Mouse (Mus musculus): ENCODE data around the gene Trpm8.
A peak's percentile ranks its signal among the peaks of the same experiment; 100 is the strongest.

Trpm8 gene

GRCm38 (mm10) chr1:88303762-88304161, 26.3 kb downstream of the Trpm8 start:
- DNase-seq = peak; percentile 8

DNA sequence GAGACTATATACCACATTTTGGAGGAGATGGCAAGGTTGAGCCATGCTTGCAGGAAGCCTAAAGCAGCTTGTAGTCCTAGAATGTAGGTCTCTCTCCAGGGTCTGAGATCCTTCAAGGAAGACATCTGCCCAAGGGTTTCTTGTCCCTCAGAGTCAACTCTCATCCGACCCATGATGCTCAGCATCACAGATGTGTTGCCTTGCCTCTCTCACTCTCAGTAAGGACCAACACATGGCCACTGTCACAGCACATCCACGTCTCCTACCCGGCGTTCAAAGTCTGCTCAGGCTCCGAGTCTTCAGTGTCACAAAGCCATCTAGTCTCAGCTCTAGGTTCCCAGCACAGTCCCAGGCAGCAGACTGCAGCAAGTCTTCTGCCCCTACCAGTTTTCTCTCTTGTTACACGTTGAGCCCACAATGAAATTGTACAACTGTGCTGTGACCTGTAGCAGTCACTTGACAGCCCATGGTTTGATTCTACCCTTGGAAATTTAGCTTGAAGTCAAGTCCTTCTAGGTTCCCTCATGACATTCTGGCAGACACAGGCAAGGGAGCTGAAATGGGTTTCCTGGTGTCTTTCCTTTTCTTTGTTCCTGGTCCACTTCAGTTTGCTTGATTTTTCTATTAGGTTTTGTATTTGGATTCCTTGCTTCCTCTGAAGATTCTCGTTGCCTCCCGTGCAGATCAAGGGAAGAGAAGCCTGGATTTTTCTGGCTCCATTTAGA, 27.0 kb downstream of the Trpm8 start:
- DNase-seq = peak; percentile 9

- peak; percentile 6 for DNase-seq
Observed at GRCm38 (mm10) chr1:88305018-88305795, 27.7 kb downstream of the Trpm8 start.

- DNase-seq = peak; percentile 6
Observed at GRCm38 (mm10) chr1:88306543-88306942, 29.1 kb downstream of the Trpm8 start.

- no peak for DNase-seq
Observed at GRCm38 (mm10) chr1:88307180-88307579, 29.7 kb downstream of the Trpm8 start.

- no peak for DNase-seq
Observed at GRCm38 (mm10) chr1:88309020-88309419, 31.6 kb downstream of the Trpm8 start.

DNA sequence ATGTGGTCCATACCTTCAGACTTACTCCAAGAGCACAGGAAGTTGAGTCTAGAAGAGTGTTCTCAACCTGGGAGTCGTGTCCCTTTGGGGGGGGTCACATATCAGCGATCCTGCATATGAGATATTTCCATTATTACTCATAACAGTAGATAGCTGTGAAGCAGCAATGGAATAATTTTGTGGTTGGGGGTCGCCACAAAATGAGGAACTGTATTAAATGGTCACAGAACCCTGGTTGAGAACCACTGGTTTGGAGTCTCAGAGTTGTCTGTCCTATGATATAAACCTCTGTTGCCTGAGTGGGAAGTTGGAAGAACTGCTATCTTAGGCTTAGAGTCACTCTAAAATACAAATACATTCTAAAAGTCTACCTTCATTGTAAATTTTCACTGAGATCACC, 32.4 kb downstream of the Trpm8 start:
- no peak for DNase-seq

GRCm38 (mm10) chr1:88310349-88310748, 32.9 kb downstream of the Trpm8 start:
- peak; percentile 3 for DNase-seq

- DNase-seq = no peak
Observed at GRCm38 (mm10) chr1:88317279-88317678, 39.8 kb downstream of the Trpm8 start.

GRCm38 (mm10) chr1:88318531-88319060, 41.1 kb downstream of the Trpm8 start:
- peak; percentile 82 for DNase-seq

DNA sequence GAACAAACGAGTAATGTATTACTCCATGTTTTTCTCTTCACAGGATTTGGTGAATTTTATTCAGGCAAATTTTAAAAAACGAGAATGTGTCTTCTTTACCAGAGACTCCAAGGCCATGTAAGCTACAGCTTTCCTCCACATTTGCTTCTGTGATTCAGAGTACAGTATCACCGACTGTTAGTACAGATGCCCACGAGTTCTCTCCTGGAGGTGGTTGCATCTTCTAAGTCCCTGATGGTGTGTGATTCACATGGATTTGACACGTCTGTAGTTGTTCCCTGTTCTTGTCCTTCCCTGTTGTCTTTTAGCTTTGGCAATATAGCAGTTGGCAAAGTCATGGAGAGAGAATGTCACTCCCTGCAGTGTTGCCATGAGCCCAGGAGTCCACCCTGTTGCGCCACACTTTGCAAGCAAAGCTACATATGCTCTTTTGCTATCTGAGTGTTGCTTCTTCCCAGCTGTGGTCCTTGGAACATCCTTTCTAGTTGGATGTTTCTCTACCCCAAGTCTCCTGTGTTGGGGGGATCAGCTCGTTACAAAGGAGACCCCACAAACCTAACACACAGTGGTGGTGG, 43.4 kb downstream of the Trpm8 start:
- DNase-seq = no peak

DNA sequence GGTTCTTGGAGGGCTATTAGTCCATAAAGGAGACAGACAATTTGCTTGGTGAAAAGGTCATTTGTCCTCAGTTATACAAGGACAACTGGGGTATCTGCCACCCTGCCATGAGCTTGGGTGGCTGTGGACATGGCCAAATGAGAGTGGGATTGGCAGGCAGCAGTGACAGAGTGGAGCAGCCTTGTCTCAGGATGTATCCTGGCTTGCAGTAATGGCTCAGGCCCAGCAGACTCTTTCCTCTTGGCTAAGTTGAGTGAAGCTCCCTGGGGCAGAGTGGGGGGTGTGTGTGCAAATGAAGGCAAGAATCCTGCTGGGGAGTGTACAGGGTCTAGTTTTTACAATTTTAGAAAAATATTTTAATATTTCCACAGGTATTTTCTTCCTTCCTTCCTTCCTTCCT, 44.7 kb downstream of the Trpm8 start:
- no peak for DNase-seq

- no peak for DNase-seq
Observed at GRCm38 (mm10) chr1:88323101-88323500, 45.6 kb downstream of the Trpm8 start.

GRCm38 (mm10) chr1:88339481-88339880, 62.0 kb downstream of the Trpm8 start:
- DNase-seq = no peak

GRCm38 (mm10) chr1:88342615-88343014, 65.2 kb downstream of the Trpm8 start:
- DNase-seq = peak; percentile 27

DNA sequence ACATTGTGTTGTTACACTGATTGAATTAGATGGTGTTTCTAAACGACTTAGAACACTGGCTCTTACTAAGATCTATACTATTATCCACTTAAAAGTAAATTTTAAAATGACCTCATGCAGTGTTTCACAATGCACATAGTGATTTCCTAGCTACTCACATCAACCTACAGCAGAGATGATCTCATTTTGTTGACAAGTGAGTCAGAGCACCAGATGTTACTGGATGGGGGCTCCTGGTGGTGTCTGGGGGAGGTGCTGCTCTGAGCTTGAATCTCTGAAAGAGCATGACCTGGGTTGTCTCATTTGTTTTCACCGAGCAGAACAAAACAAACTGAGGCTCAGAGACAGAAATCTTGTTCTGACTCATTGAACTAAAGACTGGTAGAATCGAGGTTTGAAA, 68.1 kb downstream of the Trpm8 start:
- DNase-seq = peak; percentile 39

DNA sequence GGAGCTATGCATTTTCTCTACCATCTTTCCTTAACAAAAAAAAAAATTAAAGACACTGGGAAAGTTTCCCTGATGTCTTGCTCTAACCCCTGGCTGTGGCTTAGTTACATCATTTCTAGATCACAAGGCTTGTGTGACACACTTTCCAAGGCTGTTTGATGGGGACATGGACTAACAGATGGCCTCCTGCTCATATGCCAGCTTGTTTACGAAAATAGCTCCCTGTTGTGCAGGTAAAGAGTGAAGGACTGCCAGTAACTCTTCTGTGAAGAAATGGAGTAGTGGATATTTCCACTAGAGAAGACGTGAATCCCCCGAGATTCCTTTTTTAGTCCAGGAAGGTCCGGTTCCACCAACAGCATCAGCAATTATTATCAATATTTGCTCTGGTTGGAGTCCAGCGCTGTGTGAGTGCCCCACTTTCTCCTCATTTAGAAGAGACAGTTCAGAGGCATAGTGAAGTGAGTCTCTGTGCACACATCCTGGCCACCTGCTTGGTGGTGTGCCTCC, 71.1 kb downstream of the Trpm8 start:
- DNase-seq = no peak

DNA sequence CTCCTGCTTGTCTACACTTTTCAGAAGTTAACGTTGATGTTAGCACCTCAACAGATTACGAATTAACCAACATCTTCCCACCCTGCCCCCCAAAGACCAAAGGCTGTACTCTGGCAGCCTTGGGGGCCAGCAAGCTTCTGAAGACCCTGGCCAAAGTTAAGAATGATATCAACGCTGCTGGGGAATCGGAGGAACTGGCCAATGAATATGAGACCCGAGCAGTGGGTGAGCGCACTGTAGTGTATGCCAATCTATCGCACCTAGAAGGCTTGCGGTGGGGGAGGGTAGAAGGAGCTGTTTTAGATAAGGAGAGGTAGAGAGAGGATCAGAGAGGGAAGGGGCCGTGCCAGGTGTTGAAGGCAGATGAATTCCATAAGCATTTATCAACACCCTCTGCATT, 73.3 kb downstream of the Trpm8 start:
- no peak for DNase-seq

GRCm38 (mm10) chr1:88355025-88355424, 77.6 kb downstream of the Trpm8 start:
- DNase-seq = no peak

- DNase-seq = no peak
Observed at GRCm38 (mm10) chr1:88355681-88356080, 78.2 kb downstream of the Trpm8 start.

GRCm38 (mm10) chr1:88356616-88357015, 79.2 kb downstream of the Trpm8 start:
- no peak for DNase-seq

DNA sequence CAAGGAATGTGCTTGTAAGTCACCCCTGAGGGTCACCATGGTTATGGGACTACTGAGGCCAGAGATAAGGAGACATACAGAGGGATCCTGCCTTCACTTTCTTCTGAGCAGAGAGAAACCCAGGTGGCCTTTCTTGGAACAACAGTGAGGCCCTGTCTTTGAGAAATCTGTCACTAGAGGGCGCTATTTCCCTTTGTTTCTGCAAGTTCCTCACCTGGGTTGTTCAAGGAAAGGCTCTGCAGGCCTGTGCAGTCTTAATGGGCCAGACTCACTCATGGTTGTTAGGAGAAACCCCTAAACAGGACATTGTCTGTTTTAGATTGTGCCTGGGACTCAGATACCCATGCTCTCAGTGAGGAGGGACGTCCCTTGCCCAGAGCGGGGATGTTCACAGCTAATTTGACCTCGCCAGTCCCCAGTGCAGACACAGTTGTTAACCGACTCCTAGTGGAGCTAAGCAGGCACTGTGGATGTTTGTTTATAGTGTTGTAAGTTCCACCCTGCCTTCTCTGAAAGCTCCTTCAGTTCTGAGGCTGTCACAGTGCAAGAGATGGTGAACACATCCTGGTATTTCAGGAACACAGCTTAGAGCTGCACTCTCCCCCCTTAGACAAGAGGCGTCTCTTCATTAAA, 80.1 kb downstream of the Trpm8 start:
- DNase-seq = peak; percentile 89

GRCm38 (mm10) chr1:88358102-88358654, 80.7 kb downstream of the Trpm8 start:
- no peak for DNase-seq

Measured in retina, postnatal 1 day (tissue).